Mouse (Mus musculus) neural tube, embryonic 13.5 days (tissue): ENCODE data around the gene Susd5. TPM values are rescaled to one million over a fixed set of nuclear protein-coding genes. Genes with fewer than 3 reads are reported as not detected.

Experiments
- polyA plus RNA-seq: library from polyadenylated mRNA; unstranded; fragments of >200 nt; fragmentation: Nextera tagmentation; extraction: Ambion mirVana; gene quantifications from 2 replicates; pipeline ENCODE4 v1.2.1, GENCODE M21; 2015

The Susd5 gene
- polyA plus RNA-seq, 1 experiment from 2014 or later = 1.1 TPM

Other genes with a start within 250 kb of the Susd5 start
- gene Ubp1, start 126.2 kb upstream of the Susd5 start, polyA plus RNA-seq = 33.6 and 34.0 TPM in 2 replicates
- 22.6 and 24.2 TPM in 2 replicates for gene Fbxl2, start 10.9 kb upstream of the Susd5 start, polyA plus RNA-seq